Mouse (Mus musculus): ENCODE measurements around the gene Rcbtb2. TPM values are rescaled to one million over a fixed set of nuclear protein-coding genes. Genes with fewer than 3 reads are reported as not detected.

Gene Rcbtb2
- total RNA-seq, 4 experiments from 2014 or later, result 14.0 to 17.5 (median 15.7) TPM

DNA sequence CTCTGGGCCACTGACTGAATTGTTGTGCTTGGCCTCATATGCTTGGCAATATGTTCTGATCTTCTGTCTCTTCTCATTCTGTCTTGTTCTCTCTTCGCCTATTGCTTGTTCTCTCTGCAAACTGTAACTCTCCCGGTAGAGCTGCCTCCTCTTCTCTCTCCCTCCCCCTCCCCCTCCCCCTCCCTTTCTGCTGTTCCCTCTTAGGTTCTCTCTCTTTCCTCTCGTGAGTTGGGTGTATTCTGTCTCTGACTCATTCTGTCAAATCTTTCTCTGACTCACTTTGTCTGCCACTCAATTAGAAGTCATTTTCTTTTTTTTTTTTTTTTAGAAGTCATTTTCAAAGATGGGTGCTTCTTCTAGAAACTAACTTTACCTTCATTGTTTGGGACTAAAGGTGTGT, 23.9 kb downstream of the Rcbtb2 start:
- DNase-seq (ENCODE audit: low spot score in 2 of 2), result no peak

DNA sequence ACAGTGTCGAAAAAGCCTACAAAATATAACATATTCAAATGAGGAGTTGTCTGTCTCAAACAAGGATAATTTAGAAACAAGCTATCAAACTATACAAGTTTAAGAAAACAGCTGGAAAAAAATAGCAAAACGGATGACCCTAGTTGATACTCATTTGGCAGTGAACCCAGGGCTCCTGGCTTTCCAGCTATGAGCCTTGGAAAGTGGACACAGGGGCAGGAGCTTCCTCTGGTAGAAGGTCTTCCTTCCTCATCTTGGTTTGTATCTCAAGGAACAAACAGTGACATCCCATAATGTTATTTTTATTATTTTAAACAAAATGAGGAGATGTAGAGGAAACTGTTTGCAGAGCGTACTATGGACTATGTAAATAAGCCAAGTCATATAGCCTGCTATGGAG, 25.3 kb downstream of the Rcbtb2 start:
- no peak for DNase-seq (ENCODE audit: low spot score in 2 of 2)

DNA sequence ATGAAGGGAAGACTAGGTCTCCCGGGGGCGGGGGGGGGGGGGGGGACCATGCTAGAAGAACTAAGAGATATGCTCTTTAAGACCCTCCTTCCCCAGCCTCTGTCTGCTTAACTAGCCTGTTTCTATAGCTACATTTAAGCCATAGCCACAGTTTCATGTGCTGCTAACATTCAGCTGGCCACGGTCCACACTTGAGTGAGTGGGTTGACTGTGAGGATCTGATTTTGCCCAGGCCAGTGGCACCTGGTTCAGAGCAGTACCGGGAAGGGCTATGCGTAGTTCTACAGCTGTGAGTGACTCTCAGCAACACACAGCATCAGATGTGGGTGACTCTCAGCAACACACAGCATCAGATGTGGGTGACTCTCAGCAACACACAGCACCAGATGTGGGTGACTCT, 38.5 kb downstream of the Rcbtb2 start:
- no peak for DNase-seq (ENCODE audit: low spot score in 2 of 2)

DNA sequence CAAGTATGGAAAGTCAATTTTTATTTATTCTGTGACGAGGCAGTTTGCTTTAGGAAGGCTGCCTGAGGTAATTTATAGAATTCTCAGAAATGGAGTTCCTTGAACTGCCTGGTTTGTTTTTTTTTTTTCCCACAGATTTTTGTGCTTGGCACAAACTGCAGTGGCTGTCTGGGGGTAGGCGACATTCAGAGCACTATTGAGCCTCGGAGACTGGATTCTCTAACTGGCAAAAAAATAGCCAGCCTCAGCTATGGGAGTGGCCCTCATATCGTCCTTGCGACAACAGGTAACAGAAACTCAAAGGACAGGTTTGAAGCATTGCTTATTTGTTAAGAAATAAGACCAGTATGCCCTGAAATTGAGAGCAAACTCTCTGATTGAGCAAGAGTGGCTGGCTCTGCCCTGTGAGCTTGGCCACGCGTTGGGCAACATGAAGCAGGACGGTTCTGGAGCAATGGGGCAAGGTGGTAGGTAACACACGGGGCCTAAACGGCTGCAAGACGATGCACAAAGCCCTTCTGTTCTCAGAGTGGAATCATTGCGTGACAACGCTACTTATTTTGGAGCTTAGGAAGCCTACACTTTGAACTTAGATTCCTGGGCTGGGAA, 39.5 kb downstream of the Rcbtb2 start:
- no peak for DNase-seq (ENCODE audit: low spot score in 2 of 2)

DNA sequence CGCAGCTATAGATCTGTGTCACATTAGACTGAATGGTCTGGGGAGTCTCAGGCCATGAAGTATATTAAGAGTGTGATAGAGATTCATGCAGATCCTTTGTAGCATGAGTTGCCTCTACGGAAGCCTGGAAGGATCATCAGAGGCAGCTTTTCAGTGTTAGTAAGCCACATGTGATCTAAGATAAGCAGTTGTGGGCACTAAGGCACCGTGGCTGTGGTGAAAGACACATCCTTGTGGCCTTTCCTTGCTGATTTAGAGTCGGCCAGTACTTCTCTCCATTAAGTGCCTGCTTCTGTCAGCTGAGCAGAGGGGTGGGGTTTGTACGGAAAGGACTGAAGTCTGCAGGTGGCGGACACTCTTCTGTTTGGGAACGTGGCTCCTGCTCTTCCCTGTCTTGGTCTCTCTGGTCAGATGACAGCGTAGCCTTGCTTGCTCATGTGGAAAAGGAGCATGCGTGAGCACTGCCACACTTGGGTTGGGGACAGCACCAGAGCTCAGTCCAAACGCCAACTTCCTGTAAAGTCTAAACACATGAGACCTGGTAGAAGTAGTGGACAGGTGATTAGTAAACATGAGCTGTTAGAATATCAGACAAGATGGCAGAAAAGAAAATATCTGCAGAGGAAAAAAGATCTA, 40.6 kb downstream of the Rcbtb2 start:
- DNase-seq (ENCODE audit: low spot score in 2 of 2), result no peak

DNA sequence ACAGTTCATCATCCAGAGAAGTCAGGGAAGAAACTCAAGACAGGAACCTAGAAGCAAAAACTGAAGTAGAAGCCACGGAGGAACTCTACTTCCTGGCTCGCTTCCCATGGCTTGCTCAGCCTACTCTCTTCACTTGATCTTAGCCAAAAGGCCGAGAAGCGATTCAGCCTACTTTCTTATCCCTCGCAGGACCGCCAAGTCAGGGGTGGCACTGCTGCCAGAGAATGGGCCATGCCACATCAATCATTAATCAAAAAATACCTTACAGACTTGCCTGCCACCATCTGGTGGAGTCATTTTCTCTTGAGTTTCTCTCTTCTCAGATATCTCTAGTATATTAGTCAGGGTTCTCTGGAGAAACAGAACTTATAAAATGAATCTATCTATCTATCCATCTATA, 42.3 kb downstream of the Rcbtb2 start:
- no peak for DNase-seq (ENCODE audit: low spot score in 2 of 2)

DNA sequence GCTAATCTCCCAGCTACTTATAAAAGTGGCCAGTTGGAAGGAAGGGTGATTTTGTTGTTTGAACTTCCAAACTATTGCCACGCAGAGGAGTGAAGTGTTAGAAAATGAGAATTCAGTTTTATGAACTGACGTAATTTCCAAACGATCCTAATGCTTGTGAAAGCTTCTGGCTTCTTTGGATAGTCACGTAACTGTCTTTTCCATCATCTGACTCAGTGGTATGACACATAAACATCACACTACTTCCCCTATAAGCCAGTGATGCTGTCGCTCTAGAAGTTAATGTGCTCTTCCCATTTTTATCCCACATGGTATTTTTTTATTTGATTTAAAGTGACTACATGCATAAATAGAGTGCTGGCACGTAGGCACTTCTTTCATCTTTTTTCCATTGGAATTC, 45.8 kb downstream of the Rcbtb2 start:
- no peak for DNase-seq (ENCODE audit: low spot score in 2 of 2)

DNA sequence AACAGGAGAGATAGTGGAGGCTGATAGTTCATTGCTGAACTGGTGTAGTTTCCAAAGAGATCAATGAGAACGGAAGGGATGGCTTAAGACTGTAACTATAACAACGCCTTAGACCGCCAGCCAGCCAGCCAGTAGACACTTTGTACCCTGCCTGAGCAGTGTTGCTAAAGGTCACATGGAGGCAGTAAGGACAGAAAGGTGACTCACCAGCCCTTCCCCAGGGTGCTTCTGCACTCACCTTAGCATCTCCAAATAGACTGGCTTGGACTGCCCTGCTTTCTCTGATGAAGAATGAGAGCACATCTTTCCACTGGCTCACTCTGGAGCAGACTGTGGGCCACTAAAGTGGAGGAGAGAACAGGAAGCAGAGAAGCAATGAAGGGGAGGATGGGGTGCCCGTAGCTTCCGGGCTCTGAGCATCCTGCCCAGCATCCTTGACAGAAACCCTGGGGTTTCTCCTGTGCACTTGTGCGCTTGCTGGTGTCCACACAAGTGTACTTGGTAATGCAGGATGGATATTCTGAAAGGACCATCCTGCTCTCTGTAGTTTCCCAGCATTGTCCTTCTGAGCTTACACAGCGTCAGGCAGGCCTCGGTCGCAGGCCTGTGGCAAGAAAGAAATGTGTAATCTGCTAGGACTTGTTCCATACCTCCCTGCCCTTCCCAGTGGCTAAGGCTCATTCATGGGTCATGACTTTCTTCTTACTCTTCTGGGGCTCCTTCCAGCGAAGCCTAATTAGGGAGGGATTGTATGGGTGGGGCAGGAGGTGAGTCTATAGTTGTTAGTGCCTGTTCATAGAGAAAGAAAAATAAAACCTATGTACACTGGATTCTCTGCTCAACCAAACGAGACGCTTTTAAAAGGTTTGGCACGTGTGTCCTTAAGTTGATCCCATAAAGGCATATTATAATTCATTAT, 47.3 kb downstream of the Rcbtb2 start:
- no peak for DNase-seq (ENCODE audit: low spot score in 2 of 2)

DNA sequence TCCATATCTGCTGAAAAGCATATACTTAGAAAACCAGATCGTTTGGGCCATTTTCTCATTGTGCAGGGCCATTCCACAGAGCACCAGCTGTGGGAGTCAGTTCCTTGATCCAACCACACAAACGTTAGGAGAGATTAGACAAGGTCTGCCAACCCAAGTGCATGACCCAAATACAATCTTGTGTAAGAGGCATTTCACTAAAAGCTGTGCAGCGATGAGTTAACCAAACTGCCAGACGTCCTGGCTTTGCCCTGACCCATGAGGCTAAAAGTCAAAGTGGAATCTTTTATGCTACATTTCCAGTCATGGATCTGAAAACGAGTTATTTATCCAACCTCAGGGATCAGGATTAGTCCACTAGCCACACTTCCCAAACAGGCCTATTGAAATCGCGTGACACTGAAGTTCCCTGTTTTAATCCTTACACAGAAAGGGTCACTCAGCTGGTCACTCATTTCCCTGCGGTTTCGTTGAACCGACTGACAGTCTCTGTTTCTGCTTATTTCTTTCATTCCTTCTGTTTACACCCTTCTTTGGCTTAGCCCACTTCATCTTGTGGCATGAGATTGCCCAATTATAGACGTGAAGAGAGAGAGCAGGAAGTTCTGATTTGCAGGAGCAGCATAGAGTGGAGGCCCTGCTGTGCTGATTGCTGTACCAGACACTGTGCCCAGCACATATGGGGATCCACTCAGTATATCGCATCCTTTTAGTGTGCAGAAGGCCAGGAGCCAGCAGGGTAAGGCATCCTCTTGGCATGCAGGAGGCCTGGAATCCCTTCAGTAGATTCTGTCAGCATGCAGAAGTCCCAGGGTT, 49.6 kb downstream of the Rcbtb2 start:
- no peak for DNase-seq (ENCODE audit: low spot score in 2 of 2)

DNA sequence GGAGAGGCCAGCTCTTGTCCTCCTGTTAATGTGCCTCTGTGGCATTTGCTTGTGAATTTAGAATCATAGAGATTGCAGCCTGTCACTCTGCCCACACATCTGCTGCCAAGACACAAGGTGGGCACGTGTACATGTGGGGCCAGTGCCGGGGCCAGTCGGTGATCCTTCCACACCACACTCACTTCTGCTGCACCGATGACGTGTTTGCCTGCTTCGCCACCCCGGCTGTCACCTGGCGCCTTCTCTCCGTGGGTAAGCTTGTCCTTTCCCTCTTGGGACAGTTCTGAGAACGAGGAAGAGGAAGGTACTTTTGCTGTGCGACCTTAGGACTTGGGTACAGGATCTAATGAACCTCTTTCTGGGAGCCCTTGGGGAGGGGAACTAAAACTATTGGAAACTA, 50.8 kb downstream of the Rcbtb2 start:
- DNase-seq (ENCODE audit: low spot score in 2 of 2), result no peak

DNA sequence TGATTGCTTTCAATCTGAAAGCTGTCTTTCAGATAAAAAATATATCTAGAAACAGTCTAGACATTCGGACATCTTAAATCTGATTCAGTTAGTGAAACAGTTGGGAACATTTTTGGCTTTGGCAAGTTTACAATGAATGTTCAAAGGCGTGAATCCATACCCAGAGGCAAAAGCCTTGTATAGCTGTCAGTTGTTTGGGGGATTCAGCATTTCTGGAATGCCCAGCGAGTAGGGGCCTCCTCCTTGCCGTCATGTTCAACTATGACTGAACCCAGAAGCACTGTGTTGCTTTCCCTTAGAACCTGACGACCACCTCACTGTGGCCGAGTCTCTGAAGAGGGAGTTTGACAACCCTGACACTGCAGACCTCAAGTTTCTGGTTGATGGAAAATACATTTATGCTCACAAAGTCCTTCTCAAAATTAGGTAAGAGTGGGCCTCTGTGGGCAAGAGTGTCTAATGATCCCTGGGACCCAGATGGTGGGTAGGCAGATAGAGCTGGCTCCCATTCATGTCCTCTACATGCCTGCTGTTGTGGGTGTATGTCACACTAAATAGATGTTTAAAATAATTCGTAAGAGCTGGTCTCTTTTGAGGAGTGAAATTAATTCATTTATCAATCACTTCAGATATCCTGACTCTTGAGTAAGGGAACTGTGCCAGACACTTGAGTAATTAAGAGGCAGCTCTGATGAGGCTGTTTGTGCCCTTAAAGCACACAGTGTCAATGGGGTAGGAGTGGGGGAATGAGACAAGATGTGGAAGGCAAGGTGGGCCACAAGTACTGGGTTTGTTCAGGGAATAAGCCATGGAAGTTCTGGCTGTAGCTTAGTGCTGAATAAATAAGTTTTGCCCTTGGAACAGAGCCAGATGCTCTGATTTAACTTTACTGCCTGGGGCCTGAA, 51.5 kb downstream of the Rcbtb2 start:
- DNase-seq (ENCODE audit: low spot score in 2 of 2), result no peak

DNA sequence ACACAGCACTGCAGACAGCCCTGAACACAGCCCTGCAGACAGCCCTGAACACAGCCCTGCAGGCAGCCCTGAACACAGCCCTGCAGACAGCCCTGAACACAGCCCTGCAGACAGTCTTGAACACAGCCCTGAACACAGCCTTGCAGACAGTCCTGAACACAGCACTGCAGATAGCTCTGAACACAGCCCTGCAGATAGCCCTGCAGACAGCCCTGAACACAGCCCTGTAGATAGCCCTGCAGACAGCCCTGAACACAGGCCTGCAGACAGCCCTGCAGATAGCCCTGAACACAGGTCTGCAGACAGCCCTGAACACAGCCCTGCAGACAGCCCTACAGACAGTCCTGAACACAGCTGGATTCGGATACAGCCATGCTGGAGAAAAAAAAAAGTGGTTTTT, 52.2 kb downstream of the Rcbtb2 start:
- DNase-seq (ENCODE audit: low spot score in 2 of 2), result no peak

DNA sequence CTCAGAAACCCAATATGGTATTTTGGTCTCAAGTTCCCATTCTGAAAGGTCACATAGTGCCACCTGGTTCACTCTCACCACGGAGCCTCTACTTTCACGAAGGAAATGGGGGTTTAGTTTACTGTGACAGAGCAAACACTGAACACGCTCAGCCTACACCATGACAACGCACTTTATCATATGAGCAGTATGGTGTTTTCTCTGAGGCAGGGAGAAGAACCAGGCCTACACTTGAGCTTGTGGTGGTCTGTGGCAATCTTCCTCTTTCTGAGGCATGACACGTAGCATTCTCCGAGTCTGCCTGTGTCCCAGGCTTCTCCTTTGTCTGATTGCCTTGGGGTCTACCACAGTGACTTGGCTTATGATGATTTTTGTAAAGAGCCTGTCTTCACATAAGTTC, 53.0 kb downstream of the Rcbtb2 start:
- no peak for DNase-seq (ENCODE audit: low spot score in 2 of 2)

DNA sequence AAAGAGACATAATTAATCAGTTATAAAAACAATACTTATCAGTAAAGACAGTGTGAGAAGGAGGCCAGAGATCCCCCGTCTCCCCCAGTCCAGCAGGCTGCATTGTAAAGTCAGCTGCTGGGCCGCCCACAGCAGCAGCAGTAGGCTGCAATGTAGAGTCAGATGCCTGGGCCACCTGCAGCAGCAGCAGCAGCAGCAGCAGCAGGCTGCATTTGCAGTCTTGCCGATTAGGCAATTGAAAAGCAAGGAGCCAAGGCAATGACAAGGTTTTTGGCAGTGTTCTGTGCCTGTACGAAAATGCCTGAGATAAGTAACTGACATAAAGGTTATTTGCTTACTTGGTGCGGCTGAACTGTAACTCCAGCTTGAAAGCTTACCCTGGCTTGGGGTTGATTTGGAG, 53.4 kb downstream of the Rcbtb2 start:
- no peak for DNase-seq (ENCODE audit: low spot score in 2 of 2)

DNA sequence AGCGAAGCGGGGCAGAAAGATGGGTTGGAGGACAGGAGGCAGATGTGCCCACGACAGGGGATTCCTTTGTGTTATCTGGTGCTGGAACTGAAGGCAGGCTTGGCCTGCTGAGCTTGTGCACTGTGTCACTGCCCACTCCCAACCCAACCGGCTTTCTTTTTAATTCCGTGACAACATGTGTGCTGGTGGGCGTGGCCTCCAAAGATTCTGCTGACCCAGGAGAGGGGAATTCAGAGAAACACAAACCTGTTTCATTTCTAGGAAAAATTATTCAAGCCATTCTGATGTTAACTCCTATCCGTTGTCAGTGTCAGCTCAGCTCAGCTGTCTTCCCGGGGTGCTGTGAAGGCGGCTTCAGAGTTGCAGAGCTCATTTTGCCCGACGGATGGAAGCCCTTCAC, 55.1 kb downstream of the Rcbtb2 start:
- no peak for DNase-seq (ENCODE audit: low spot score in 2 of 2)

DNA sequence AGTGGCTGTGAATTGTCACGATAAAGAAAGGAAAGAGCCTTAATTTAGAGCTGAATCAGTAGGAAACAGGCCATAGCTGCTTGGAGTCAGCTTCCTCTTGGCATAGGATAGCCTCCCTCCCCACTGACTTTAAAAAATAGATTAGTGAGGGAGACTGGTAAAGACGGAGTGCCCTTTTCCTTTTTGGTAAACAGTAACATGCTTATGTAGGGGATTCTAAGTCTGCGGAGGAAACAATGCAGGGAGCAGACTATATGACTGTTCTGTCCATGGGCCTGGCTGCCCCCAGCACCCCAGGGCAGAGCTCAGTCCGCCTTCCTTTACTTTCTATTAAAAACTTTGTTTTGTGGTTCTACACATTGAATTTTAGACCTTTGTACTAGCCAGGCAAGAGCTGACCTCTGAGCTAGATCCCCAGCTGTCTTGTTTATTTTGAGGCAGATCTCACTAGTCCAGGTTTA, 56.4 kb downstream of the Rcbtb2 start:
- DNase-seq (ENCODE audit: low spot score in 2 of 2), result no peak

DNA sequence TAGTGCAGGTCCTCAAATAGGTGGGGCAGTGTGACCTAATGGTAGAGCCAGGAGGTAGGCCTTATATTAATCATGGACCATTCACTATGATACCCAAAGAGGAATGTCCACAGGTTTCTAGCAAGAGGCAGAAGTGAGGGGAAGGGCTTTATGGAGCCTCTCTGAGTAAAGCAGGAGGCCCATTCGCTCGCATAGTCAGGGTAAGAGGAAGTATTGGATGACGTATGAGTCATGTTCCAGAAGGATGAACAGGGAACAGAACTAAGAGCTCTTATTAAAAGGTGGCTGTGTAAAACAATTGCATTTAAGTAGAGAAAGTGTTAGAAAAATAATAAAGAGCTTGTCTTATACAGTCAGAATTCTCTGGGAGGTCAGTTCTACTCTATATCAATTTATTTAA, 57.8 kb downstream of the Rcbtb2 start:
- no peak for DNase-seq (ENCODE audit: low spot score in 2 of 2)

DNA sequence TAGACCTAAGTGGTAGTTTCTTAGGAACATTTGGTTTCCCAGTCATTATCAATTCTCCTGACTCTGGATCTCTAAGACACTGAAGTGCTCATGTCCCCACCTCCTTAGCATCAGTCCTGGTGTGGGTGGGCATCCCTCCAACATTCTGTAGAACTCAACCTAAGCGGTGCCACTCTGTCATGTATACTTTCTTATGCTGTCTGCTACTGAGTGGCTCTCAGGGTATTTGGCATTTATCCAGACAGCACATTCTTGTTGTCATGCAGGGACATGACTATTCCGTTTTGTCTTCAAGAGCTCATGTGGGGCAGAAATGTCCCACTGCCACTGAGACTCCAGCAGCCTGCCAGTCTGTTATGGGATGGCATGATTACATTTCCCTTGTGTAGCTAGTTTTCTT, 58.3 kb downstream of the Rcbtb2 start:
- DNase-seq (ENCODE audit: low spot score in 2 of 2), result no peak

DNA sequence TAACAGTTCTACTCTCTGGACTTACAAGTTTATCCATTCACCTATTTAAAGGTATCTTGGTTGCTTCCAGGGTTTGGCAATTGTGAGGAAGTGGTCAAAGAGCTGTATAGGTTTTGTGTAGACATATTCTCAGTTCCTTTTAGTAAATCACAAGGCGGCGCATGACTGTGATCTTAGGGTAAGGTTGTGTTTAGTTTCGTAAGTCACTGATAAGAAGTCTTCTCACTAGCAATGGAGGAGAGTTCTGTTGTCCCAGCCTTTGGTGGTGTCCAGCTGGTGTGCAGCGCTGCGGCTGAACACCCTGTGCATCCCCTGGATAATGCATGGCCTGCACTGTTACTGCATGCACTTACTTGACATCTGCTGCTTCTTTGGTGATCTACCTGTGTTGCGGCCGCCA, 64.0 kb downstream of the Rcbtb2 start:
- no peak for DNase-seq (ENCODE audit: low spot score in 2 of 2)

DNA sequence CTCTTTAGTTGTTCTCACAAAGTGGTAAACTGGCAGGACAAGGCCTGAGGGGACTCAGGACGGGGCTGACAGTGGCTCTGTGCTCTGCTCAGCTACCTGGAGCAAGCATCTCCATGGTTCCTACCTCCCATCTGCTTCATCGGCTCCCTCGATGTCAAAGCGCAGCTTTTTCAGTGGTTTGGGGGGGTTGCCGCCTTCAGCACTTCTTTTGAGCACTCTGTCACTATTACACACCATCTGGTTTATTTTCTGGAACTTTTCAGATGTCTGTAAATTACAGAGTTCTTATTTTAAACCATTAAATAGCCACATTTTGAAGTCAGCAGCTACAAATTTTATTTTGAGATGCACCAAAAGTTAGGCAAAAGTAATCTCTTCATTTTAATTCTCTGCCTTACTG, 76.2 kb downstream of the Rcbtb2 start:
- no peak for DNase-seq (ENCODE audit: low spot score in 2 of 2)

DNA sequence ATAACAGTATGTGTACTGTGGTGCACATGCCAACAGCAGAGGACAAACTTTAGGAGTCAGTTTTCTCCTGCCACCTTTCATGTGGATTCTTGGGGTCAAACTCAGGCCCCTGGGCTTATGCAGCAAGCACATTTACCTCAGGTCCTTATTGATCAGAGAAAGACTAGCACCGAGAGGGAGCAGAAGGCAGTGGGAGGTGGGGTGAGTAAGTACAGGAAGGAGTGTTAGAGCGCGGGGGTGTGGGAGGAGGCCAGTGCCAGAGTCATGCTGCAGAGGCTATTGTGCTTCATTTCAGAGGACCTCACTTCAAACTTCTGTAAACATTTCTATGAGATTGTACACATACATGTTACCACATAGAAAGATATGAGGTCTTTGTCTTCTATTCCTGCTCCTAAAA, 78.6 kb downstream of the Rcbtb2 start:
- DNase-seq (ENCODE audit: low spot score in 2 of 2), result no peak

Data from gastrocnemius, adult 8-10 months (tissue).